Mouse (Mus musculus) right cerebral cortex, adult 18-20 months (tissue): ENCODE data around the gene Nmrk1.
A peak's percentile ranks its signal among the peaks of the same experiment; 100 is the strongest.
"Not testable (repeated sequence)": the region's sequence is repeated elsewhere in the genome, so short reads cannot be mapped to it uniquely, and the experiment has no call there.

Experiments used
- DNase-seq: peaks from one replicate; pipeline ENCODE4 v3.0.0; 2022; ENCODE audit warnings: mixed read lengths

Gene Nmrk1

DNA sequence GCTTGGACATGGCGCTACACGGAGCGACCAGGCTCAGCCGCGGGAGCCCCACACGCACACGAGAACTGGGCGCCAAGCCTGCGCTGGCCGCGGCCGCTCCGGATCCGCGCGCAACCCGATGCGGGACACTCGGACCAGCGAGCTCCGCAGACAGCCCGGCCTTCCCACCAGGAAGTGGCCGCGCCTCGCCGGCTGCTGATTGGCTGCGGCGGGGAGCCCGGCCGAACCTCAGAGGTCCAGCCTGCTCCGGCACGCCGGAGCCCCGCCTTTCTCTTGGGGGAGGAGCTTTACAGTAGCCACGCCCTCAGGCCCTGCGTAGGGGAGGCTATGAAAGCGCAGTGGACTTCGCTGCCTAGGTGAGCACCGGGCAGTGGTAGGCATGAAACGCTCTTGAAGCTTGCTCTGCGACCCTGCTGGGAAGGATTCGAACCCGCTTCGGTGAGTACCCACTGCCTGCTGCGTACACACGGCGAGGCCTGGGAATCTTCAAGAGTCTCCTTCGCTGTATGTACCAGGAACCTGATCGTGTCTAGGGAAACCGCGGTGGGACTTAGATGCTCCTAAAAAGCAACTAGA, at the start of gene Nmrk1, which contains the start of gene Ostf1:
Gene Nmrk1 (plus strand): TSS at position 307 of the 576 bp plus-strand sequence.
Gene Ostf1 (minus strand): TSS at position 180 of the 576 bp plus-strand sequence.
- DNase-seq, result peak; percentile 94

DNA sequence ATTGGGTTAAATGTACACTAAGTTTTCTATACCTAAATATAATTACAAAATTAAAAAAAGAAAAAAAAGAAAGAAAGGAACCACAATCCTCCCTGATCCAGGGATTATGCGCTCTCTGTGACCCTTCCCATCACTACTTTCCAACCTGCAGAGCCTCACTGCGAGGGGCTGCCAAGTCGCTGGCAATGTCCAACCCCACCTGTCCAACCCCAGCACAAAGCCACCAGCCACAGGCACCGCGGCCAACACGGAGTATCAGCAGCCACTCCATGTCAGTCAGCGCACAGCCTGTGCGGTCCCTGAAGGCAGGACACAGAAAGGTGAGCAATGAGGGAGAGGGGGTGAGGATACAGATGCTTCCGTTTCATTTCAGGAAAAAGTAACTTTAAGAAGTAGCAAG, 49.5 kb upstream of the Nmrk1 start:
- DNase-seq, result no peak

DNA sequence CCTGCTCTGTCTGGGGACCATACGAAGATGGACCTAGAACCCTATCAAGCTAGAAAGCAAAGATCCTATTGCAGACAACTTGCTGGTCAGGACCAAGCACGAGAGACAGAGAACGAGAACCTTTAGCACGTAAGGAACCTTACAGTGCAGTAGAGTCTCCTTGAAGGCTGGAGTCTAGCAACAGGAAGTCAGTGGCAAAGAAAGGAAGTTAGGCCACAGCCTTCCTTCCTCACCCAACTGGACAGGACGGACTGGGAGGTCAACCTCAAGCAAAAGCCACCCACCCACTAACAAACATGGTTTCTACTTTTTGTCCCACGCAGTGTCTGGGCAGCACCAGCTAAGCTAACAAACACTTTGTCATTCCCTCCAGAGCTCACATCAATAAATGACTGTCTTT, 48.9 kb upstream of the Nmrk1 start:
- DNase-seq, result no peak

DNA sequence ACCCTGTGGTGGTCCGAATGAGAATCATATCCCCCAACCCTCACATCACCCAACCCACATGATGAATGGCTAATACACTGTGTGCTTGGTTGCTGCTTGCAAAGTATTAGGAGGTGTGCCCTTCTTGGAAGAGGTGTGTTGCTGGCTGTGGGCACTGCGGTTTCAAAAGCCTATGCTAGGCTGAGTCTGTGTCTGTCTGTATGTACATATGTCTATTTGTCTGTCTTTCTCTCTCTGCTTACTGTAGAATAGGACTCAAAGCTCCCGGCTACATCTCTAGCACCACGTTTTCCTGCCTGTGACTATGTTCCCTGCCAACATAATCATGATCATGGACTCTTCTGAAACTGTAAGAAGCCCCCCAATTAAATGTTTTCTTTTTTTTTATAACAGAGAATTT, 48.0 kb upstream of the Nmrk1 start:
- DNase-seq, result no peak

DNA sequence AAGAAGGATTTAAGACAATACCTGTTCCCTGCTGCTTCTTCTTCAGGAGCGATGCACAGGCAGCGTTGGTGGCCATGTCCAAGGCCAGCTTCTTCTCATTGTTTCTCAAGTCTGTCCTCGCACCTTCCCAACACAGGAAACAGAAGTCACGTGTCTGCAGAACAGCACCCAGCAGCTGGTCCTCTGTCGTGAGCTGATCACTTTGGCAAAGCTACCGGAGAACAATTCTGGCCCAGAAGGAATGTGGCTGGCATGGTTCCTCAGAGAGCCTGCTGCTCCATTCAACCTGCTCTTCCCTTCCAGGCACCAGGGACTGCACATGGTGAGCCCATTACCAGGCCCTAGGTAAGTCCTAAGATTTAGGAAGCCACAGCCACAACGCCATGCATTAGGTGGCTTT, 47.1 kb upstream of the Nmrk1 start:
- no peak for DNase-seq

DNA sequence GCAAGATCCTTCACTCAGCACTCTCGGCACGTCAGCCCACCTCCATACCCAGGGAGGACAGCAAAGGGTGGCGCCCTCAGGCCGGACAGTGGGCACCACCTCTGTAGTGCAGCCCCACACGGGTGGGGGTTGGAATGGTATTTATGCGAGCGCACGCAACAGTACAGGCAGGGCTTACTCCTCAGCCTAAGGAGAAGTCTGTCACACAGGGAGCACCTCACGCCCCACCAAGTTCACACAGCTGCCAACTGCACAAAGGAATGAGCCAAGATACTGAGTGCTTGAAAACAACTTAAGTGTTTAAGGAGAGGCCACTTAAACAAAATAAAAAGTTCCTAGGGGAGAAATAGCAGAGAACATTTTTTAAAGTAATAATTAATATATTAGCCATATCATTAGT, 44.6 kb upstream of the Nmrk1 start:
- DNase-seq, result no peak

DNA sequence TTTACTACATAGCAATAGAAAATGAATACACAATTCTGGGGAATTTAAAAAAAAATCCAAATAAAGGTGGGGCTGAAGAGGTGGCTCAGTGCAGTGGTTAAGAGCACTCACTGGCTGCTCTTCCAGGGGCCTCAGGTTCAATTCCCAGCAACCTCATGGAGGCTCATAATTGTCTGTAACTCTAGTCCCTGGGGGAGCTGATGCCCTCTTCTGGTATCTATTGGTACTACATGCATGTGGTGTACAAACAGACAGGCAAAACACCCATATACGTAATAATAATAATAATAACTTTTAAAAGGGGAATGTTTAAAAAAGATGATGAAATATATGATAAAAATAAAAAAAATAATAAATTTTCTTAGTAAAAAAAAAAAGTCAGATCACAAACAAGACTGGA, 43.5 kb upstream of the Nmrk1 start:
- DNase-seq, result no peak

DNA sequence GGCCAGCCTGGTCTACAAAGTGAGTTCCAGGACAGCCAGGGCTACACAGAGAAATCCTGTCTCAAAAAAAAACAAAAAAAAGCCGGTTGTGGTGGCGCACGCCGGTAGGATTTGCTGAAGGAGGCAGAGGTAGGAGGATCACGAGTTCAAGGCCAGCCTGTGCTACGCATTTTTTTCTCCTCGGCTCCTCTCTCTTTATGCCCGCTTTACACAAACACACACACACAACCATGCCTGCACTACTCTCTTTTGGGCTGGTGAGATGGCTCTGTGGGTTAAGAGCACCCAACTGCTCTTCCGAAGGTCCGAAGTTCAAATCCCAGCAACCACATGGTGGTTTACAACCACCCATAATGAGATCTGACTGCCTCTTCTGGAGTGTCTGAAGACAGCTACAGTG, 42.9 kb upstream of the Nmrk1 start:
- DNase-seq, result not testable (repeated sequence)

DNA sequence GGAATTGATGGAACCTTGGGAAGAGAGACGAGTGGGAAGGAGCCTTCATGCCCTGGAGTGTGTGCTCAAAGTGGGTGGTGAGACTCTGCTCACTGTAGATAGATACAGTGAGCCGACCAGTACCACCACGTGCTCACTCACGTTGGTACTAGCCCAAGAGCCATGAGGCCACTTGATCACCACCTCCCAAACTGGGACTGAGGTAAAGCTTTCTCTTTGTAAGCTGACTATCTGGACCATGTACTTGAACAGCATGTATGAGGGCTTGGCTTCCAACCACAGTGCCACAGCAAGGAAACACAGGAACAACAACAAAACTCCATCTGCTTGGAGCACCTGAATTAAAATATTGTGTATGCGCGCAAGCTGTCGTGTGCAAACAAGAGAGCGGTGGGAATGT, 42.5 kb upstream of the Nmrk1 start:
- DNase-seq, result no peak

DNA sequence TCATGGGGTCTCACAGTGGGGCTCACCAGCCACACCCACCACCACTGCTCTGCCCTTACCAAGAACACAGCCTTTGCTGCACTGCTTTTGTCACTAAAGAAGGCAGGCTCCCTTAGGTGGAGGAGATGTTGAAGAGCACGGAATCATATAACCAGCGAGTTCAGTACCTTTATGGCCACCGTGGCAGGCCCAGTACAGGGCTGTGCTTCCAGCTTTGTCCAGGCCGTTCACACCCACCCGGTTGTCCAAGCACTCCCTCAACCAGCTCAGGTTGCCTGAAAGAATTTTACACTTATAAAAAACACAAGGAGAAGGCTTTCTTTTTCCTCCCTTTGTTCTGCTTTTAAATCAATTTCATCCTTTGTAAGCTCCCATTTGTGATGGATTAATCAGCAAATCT, 41.5 kb upstream of the Nmrk1 start:
- DNase-seq, result no peak

DNA sequence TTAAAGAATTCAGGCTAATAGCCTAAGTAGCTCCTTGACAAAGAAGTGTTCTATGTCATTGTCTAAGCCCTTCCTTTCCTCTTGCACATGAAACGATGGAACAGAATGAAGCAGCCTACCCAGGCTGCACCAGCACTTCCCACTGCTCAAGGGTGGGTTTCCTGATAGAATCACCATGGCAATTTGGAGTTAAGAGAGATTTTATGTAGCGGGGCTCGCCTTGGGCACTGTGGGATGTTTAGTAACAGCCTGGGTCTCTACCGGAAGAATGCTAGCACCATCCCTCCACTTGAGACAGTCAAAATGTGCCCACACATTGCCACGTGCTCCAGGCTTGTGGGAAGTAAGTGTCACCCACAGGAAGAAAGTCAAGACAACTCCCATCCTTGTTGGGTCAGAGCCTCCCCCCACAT, 40.8 kb upstream of the Nmrk1 start:
- DNase-seq, result no peak

DNA sequence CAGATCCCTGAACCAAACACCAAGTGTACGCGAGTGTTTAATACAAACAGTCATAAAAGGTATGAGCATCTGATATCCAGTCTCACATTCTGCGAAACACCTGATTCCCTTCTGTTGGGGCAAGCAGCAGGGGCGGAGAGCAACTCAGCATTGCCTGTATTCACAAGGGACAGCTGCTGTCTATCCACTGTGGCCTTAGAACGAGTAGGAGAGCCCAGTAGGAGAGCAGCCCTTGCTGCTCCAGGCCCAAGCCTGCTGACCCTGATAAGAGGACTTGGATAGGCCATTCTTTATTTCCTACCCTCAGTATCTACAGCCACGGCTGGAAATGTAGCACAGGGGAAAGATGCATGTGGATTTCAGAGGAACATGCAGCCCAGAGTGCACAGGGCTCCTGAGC, 38.8 kb upstream of the Nmrk1 start:
- DNase-seq, result no peak

DNA sequence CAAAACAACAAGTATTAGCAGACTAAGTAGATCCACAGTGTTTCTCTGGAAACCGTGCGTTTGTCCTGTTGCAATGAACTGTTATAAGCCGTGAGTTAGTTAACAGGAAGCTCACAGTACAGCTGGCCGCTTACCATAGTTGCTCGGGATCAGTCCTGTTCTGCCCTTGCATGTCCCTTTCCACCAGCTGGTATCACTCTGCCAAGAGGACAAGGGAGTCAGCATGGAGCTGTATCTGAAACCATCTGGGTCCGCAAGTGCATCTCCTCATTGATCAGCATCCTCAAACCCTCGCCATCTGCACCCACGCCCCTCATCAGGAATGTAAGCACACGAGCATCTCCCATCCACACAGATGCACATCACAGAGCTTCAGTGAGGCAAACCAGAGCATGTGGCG, 38.0 kb upstream of the Nmrk1 start:
- no peak for DNase-seq

DNA sequence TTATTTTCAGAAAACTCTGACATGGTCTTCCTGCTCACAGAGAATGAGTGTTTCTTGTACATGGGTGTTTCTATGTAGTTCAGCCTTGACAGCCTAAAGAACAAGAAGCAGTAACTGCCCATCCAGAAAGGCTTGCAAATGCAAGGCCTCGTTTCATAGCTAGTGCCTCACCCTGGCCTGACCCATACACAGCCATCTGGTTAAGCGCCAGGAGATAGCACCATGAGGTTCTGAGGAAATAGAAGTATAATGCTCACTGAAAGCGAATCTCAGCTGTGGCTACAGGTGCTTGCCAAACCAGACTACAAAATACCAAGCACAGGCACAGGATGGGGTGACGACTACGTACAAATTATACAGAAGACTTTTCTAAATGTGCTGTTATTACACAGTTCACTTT, 34.9 kb upstream of the Nmrk1 start:
- DNase-seq, result no peak

DNA sequence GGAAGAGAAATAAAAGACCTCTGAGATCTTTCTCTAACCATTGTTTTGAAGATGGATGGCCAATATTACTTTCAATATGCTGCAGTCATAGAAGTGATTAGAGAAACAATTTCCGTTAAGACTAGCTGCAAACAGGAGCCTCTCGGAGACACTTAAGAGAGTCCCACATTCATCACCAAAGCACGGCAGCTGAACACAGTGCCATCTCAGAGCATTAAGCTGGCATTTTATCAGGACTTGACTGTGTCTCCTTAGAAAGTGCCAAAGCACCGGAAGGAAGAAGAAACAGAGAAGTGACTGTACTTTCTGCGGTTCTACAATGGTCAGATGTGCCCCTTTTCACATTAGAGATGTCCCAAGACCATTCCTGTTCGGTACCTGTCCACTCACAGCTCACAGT, 34.0 kb upstream of the Nmrk1 start:
- DNase-seq, result no peak

DNA sequence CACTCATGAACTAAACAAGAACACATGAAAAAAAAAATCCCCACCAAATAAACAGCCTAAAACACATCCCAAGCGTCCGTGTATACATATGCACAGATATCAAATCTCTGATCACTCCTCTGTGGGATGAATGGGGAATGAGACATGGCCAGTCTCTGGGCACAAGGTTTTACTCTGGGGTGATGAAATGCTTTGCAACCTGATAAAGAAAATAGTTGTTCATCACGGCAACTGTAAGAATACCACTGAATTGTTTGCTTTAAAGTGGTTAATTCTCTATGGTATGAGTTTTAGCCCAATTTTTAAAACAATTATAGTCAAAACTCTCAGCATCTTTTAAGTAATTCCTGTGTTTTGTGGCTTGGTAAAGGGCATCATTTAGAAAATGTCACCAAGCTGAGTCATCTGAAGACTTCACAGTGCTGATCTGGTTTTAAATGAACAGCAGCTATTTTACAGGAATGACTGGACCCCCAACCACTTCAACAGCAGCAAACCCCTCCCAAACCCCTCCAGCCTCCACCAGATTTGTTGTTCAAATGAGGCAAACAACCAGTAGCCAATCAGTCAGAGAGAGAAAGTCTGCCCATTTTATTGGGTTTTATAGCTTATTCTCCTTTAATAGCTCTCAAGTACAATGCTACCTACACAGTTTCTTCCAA, 33.4 kb upstream of the Nmrk1 start:
- DNase-seq, result no peak

DNA sequence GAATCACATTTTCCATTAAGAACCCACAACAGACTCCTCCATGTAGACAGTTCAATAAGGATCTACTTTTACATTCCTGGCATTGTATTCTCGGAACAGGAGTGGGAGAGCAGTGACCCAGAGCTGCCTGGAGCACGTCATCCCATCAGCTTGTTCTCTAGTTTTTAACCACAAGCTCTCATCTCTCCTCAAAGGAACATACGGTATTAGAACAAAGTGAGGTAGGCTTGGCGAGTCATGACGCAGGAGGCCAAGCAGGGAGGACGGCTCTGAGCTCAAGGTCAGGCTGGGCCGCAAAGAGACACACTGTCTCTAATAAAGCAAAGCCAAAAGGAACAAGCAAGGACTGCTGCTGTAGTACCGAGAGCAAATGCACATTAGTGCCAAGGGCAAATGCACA, 32.7 kb upstream of the Nmrk1 start:
- DNase-seq, result no peak

DNA sequence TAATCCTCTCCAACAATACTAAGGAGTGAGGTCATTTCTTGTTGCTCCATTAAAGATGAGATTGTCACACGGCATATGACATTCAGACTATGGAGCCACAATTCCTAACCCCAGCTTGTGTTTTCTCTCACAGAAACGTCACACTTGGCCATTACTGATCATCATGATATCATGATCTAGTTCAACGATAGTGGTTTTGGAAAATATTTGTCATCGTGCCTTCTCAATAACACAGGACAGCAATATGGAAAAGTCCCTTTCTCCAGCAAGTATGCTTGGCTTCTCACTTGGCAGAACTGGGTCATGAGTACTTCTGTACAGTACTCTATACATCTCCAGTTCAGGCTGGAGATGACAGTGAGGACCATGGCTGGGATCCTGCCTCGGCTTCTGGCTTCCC, 32.1 kb upstream of the Nmrk1 start:
- DNase-seq, result no peak

DNA sequence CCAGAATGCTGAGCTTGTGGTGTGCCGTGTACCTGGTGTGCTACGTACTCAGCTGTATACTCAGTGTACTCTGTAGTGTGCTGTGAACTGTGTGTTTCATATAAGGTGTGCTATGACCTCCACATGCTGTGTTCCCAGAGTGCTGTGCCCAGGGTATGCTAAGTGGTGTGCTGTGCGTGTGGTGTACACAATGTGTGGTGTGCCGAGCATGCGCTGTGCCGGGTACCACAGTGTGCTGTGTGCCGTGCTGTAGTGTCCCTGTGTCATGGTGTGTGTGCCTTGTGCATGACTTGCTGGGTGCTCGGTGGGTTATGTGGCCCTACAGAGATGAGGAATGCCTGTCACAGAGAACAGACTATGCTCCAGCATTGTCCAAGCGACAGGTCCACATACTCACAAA, 31.1 kb upstream of the Nmrk1 start:
- no peak for DNase-seq

DNA sequence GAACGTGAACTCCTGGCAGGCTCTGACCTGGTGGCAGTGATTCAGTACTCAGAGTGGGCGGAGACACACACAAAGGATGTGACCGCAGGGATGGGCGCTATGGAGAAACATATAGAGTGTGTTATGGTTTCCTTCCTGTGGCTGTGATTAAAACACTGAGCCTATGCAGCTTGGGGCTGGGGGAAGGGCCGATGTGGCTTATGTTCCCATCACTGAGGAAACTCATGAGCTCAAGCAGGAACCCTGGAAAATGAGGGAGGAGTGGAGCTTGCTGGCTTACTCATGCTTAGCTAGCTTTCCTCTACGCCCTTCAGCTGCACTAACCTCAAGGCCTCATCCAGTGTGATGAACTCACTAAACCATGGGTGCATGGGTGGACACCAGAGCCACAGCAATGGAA, 28.7 kb upstream of the Nmrk1 start:
- no peak for DNase-seq

DNA sequence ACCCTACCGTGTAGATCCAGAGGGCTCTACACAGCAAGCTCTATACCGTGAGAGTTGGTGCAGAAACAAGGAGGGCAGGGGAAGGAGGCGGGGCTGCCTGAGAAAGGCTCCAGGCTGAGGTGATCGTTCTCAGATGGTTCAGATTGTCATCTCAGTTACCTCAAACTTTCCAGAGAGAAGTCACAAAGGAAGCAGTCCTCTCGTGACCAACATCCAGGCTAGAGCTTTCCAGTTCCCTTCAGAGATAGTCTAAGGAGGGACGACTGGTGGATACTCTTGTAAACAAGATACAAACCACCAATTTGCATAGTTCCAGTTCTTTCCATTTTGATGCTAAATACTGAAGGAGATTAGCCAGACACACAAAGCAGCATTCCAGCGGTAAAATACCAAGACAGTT, 23.8 kb upstream of the Nmrk1 start:
- DNase-seq, result no peak

DNA sequence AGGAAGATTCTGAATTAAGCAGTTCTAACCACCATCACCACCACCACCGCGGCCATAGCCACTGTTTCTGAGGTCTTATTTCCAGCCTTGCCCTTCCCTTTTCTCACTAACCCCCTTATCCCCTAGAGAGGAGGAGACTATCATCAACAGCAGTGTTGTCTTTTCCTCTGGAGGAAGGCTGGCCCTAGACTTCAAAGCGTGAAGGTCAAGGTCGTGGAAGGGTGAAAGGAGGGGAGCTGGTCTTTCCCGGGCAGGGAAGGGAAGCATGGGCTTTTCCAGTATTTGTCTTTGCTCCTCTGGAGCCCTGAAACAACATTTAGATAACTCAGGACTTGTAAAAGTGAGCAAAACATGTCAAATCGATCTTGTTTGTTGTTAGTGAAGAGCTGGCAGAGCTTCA, 22.8 kb upstream of the Nmrk1 start:
- no peak for DNase-seq

DNA sequence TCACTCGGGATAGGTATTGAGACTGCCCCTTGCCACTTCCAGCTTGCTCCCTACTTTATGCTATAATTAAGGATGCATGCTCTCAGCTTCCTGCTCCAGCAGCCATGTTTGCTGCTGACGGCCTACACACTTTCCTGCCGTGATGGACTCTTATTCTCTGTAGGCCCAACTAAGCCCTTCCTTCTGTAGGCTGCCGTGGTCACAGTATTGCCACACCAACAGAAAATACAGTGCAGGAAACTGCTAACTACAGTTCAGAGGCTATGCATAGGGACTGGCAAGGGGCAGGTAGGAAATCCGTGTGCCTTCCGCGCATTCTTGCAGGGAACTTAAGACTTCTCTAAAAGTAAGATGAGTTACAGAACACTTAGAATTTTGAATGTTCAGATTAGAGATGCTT, 17.4 kb upstream of the Nmrk1 start:
- DNase-seq, result no peak

DNA sequence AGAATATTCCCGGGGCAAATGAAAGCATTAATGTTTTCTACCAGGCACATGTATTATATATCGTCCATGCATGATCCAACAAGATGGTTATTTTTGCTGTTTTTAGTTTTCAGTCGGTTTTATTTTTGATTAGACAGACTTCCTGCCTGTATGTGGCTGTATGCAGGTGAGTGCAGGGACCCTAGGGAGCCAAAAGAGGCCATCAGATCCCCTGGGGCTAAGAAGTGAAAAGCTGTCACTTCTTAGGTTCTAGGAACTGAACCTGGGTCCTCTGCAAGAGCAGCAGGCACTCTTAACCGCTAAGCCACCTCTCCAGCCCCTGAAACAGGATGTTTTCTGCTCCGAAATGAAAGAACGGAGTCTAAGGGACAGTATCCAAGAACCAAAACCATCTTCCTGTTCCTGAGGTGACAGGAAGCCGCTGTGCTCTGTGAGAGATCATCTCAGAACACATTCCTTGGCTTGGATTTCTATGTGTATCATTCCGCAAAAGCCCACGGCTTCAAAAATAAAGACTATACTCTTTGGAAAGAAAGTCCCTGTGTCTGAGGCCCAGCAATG, 16.0 kb upstream of the Nmrk1 start:
- DNase-seq, result no peak

DNA sequence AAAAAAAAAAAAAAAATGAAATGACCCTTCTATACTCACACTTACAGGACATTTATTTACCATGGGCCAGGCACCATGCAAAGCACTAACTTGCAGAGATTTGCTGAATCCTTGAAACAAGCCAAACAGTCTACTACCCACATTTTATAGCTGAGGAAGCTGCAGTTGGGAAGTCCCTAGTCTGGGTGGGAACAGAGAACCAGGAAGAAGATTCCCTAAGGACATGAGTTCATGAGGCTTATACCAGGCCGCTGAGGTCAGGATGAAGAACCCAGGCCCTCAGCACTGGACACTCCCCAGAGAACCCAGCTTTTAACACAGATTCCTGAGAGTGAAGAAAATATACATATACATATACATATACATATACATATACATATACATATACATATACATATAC, 14.2 kb upstream of the Nmrk1 start:
- DNase-seq, result no peak
